Mouse (Mus musculus) C2C12 (cell line): ENCODE results near the gene Yeats4.

Experiments used
- CEBPB ChIP-seq: IDR thresholded peaks from one replicate; pipeline ENCODE4 v1.6.1; 2011; ENCODE audit warnings: low read depth, mild to moderate bottlenecking, control low read depth, moderate library complexity
- CTCF ChIP-seq: IDR thresholded peaks from one replicate; pipeline ENCODE4 v1.5.1; 2011; ENCODE audit not compliant: control insufficient read depth, insufficient read depth, insufficient read length
- FOSL1 ChIP-seq: IDR thresholded peaks from one replicate; pipeline ENCODE4 v1.8.0; 2011; ENCODE audit warnings: mild to moderate bottlenecking, low read length; ENCODE audit not compliant: poor library complexity, insufficient read depth, severe bottlenecking
- MAX ChIP-seq: IDR thresholded peaks from one replicate; pipeline ENCODE4 v1.6.1; 2011; ENCODE audit warnings: mild to moderate bottlenecking, control low read depth
- USF1 ChIP-seq: IDR thresholded peaks from one replicate; pipeline ENCODE4 v1.6.1; 2011; ENCODE audit warnings: low read depth, mild to moderate bottlenecking, control low read depth, moderate library complexity

GRCm38 (mm10) chr10:117174645-117175044 is 49.7 kb downstream of the Yeats4 start:
- TF ChIP-seq CTCF (no peak), CEBPB (no peak), FOSL1 (peak; percentile 23), MAX (no peak), USF1 (no peak)
